Mouse (Mus musculus) lung, adult 2 months (tissue): ENCODE data around the gene Oaz3.

Experiments used
- CTCF ChIP-seq: fragments of 200-500 bp; IDR thresholded peaks from 2 replicates; pipeline ENCODE4 v1.5.1; 2011; ENCODE audit warnings: mild to moderate bottlenecking, low read length, control low read depth; ENCODE audit not compliant: insufficient read depth
- POLR2A ChIP-seq: fragments of 200-500 bp; IDR thresholded peaks from 2 replicates; pipeline ENCODE4 v1.6.1; 2011; ENCODE audit warnings: low read depth, mild to moderate bottlenecking, control low read depth, low read length, borderline replicate concordance; ENCODE audit errors: extremely low read depth

DNA sequence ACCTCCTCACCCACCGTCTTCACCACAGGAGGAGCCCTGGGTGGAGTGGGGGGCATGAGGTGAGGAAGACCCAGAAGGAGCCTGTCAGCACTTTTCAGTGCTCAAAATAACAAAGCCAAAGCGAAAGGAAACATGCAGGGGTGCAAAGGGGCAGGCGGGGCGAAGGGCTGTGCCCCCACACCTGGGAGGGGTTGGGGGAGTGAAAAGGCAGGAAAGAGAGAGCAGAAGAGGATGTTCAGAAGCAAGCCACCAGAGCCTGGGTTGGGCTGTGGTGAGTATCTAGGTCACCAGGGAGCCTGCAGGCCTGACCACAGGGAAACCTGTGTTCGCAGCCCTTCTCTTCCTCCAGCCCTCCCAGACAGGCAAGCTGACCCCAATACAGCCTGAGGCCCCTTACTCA is 55.7 kb downstream of the Oaz3 start:
- TF ChIP-seq CTCF (no peak), POLR2A (no peak)
